Mouse (Mus musculus): ENCODE measurements around the gene Atp1a2.

- TF ChIP-seq EP300 (IDR thresholded peaks at IDR 0.05; ENCODE audit: low read depth) (no peak), CTCF (IDR thresholded peaks at IDR 0.05; ENCODE audit: low read depth) (no peak)
Measured at GRCm38 (mm10) chr1:172306885-172307284, 9.0 kb upstream of the Atp1a2 start.
